Mouse (Mus musculus) ES-E14 (cell line): ENCODE measurements at regions not wholly inside any gene's neighbourhood (a gene's known extent, or its start where the extent isn't known, plus 50 kb on each side); places are given as distances from the start of the nearest gene placed in this dataset.

ENCODE experiments used
- DNase-seq: peaks from one replicate; pipeline ENCODE4 v3.0.0-alpha.2; 2013; ENCODE audit warnings: low read depth, low spot score
- H3K27ac ChIP-seq: 2 replicates; pipeline ENCODE4 v1.5.1; 2012; ENCODE audit warnings: low read depth, mild to moderate bottlenecking, low read length, moderate library complexity, mixed read lengths; ENCODE audit not compliant: poor library complexity, insufficient read depth, severe bottlenecking
- H3K36me3 ChIP-seq: 2 replicates; pipeline ENCODE4 v1.6.1; 2012; ENCODE audit warnings: mild to moderate bottlenecking, low read length, moderate library complexity, mixed read lengths; ENCODE audit not compliant: control insufficient read depth, poor library complexity, insufficient read depth, severe bottlenecking
- H3K4me1 ChIP-seq, 2 experiments: fragments of 150-350 bp in 1 of 2; sonication (generic) in 1 of 2; 2 replicates each; pipeline ENCODE4 v1.6.1; 2012; ENCODE audit warnings: low read length in 2 of 2, mild to moderate bottlenecking in 1 of 2, mixed read lengths in 1 of 2; ENCODE audit not compliant: control insufficient read depth in 2 of 2, insufficient read depth in 2 of 2, poor library complexity in 1 of 2
- H3K4me3 ChIP-seq, 2 experiments: fragments of 150-350 bp in 1 of 2; sonication (generic) in 1 of 2; 2 replicates each; pipeline ENCODE4 v1.5.1; 2012; ENCODE audit warnings: low read length in 2 of 2, low read depth in 1 of 2, mild to moderate bottlenecking in 1 of 2, mixed read lengths in 1 of 2; ENCODE audit not compliant: insufficient read depth in 1 of 2, poor library complexity in 1 of 2, severe bottlenecking in 1 of 2
- H3K9ac ChIP-seq: 2 replicates; pipeline ENCODE4 v1.6.1; 2012; ENCODE audit warnings: low read depth, mild to moderate bottlenecking, low read length, mixed read lengths; ENCODE audit not compliant: poor library complexity, insufficient read depth, severe bottlenecking
- H3K9me3 ChIP-seq: fragments of 150-350 bp; sonication (generic); 2 replicates; pipeline ENCODE4 v1.6.1; 2012; ENCODE audit warnings: low read depth, mild to moderate bottlenecking, low read length; ENCODE audit not compliant: control insufficient read depth, insufficient read depth
- CHD2 ChIP-seq: IDR thresholded peaks from 2 replicates; pipeline ENCODE4 v1.6.1; 2014; ENCODE audit warnings: mild to moderate bottlenecking, low read depth, low read length, inconsistent platforms
- HCFC1 ChIP-seq: IDR thresholded peaks from 2 replicates; pipeline ENCODE4 v1.6.1; 2012; ENCODE audit warnings: low read length, inconsistent platforms, borderline replicate concordance; ENCODE audit not compliant: insufficient read depth
- MAFK ChIP-seq: IDR thresholded peaks from 2 replicates; pipeline ENCODE4 v1.6.1; 2014; ENCODE audit warnings: mild to moderate bottlenecking, low read depth, low read length, inconsistent platforms; ENCODE audit not compliant: insufficient read depth
- ZC3H11A ChIP-seq: IDR thresholded peaks from 2 replicates; pipeline ENCODE4 v1.6.1; 2012; ENCODE audit warnings: low read depth, mild to moderate bottlenecking, inconsistent platforms, low read length, borderline replicate concordance
- ZNF384 ChIP-seq: IDR thresholded peaks from 2 replicates; pipeline ENCODE4 v1.6.1; 2012; ENCODE audit warnings: low read depth, low read length, inconsistent platforms
- in situ Hi-C, 2 experiments: fragments of 600-800 bp; cut with MboI; formaldehyde crosslinking; loops; one replicate each; pipeline ENCODE4 v1.15.1; 2025; ENCODE audit warnings: low sequenced_read_pairs in 2 of 2, inconsistent platforms in 1 of 2; ENCODE audit not compliant: unreplicated experiment in 2 of 2

DNA sequence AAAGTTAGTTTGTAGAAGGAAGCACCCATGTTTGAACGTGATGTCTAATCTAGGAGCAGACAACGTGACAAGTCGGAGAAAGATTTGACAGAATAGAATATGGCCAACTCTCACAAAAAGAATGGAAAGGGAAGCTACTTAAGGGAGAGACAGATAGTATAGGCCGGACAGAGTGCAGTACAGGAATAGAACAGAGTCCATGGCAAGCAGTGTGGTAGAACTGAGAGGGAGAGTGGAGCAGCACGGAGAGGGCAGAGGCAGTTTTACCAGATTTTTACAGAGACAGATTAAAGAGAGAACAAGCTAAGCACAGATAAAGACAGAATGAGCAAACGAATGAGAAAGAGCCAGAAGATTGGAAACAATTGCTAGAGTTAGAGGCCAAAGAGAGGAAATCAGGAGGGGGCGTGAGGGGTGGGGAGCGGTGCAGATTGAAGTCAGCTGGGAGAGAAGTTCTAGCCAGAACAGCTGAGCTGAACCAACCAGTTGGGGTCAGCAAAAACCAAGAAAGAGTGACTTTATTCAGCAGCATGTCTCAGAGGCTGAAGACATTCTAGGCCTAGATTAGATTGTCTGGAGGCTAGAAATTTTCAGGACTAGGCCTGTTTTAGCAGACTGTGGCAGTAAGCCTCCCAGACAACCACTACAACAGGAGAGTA is 464.1 kb downstream of the Gm9195 start:
- in situ Hi-C loops, result no loop called here
- H3K9ac ChIP-seq, result no peak overlapping the region
- DNase-seq, result no peak
- no peaks in the 10 kb centered on the region for H3K4me1 ChIP-seq
- no peak for TF ChIP-seq ZC3H11A
- TF ChIP-seq HCFC1, result no peak
- no peak for TF ChIP-seq CHD2
- TF ChIP-seq ZNF384, result no peak
- TF ChIP-seq MAFK, result no peak
- H3K36me3 ChIP-seq, result no peaks in the 10 kb centered on the region
- no peaks in the 10 kb centered on the region for H3K9me3 ChIP-seq
- H3K4me3 ChIP-seq, result no peak overlapping the region
- no peak overlapping the region for H3K27ac ChIP-seq

DNA sequence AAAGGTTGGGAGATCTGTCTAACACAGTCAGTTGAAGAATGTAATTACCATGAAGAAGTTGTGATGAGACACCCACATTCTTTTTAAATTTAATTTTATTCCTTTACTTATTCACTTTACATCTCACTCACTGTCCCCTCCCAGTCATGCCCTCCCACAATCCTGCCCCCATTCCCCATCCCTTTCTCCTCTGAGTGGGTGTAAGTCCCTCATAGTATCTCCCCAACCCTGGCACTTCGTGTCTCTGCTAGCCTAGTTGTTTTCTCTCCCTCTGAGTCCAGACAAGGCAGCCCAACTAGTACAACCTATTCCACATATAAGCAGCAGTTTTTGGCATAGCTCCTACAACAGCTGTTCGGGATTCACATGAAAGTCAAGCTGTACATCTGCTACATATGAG is 487.3 kb downstream of the Gm9195 start:
- TF ChIP-seq CHD2, result no peak
- no peak for TF ChIP-seq MAFK
- no peak for TF ChIP-seq HCFC1
- no peak for TF ChIP-seq ZC3H11A
- no peak for TF ChIP-seq ZNF384
- no peaks in the 10 kb centered on the region for H3K36me3 ChIP-seq
- in situ Hi-C loops, result loop anchor here in 1 of 2 experiments (10.0 kb wide), 1 partner anchor 60 kb away; no protein-coding TSS in a partner anchor
- H3K9ac ChIP-seq, result no peak overlapping the region
- no peak overlapping the region for H3K27ac ChIP-seq
- H3K4me1 ChIP-seq, result no peaks in the 10 kb centered on the region
- DNase-seq, result no peak
- H3K9me3 ChIP-seq, result no peaks in the 10 kb centered on the region
- no peak overlapping the region for H3K4me3 ChIP-seq

DNA sequence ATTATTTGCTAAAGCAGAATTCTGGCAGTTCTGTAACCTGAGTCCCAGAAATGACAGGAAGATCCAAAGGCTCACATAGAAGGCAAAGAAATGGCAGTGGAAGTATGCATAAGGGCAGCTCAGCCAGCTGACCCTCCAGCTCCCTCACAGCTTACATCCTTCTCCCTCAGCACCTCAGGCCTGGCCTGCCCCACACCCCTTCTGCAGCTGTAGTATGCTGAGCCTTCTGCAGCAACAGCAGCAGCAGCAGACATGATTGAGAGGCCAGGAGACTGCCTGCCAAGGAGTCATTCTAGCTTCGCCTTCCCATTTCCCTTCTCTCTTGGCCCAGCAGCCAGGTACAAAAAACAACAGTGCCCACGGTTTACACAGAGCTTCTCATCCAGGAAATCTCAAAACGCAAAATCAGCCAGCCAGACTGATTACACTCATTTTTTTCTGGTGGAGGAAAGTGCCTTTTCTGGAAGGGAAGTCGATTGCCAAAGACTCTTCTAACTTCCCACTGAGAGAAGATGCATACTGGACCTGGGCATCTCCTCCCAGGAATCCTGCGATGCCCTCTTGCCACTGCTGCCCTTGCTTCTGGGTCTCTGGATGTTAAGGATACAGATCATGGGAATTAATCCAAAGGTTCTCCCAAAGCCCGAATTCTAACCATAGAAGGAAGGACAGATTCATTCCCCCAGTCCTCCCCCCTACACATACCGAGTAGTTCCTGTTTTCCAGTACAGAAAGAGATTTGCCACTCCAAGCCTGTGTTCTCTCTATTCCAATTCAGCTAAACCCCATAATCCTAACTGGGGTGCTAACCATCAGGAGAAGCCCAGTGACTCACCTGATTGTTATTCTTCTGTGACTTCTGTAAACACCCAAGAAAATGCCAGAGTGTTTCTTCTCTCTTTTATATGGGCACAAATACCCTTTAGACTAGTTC is 489.2 kb downstream of the Gm9195 start:
- no peak for DNase-seq
- in situ Hi-C loops, result loop anchor here in 1 of 2 experiments (10.0 kb wide), 1 partner anchor 58 kb away; no protein-coding TSS in a partner anchor
- no peak overlapping the region for H3K9ac ChIP-seq

DNA sequence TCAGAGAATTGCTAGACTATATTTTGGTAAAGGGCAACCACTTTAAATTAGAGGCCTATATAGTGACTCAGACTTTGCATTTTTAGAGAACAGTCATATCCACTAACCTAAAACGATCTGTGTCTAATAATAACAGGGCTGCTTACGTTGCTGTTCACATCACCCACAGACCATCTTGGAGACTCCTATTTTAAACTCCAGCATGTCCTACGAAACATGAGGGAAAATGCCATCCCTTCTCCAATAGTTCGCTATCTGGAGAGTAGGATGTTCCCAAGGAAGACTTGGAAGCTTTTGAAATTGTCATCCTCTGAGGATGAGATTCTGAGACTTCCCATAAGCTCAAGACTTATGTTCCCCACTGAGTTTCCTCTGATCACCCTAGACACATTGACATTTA is 518.6 kb downstream of the Gm9195 start:
- no peaks in the 10 kb centered on the region for H3K9me3 ChIP-seq
- in situ Hi-C loops, result no loop called here
- no peak for DNase-seq
- H3K4me3 ChIP-seq, result no peak overlapping the region
- no peaks in the 10 kb centered on the region for H3K36me3 ChIP-seq
- no peak for TF ChIP-seq CHD2
- no peak for TF ChIP-seq MAFK
- no peak for TF ChIP-seq ZC3H11A
- no peak for TF ChIP-seq HCFC1
- no peaks in the 10 kb centered on the region for H3K4me1 ChIP-seq
- H3K9ac ChIP-seq, result no peak overlapping the region
- no peak overlapping the region for H3K27ac ChIP-seq

More for the DNA sequence above, 489.2 kb downstream of the Gm9195 start:
- Histone ChIP-seq H3K9me3 (no peaks in the 10 kb centered on the region), H3K4me3 (no peak overlapping the region), H3K36me3 (no peaks in the 10 kb centered on the region), H3K4me1 (no peaks in the 10 kb centered on the region), H3K27ac (no peak overlapping the region)
- TF ChIP-seq ZC3H11A, result no peak
- no peak for TF ChIP-seq MAFK
- TF ChIP-seq HCFC1, result no peak
- no peak for TF ChIP-seq CHD2
- TF ChIP-seq ZNF384, result no peak
